Comparison of ENCODE assay signal across 42 mouse cellular contexts in genomic region chr1:166168017-166168416, GRCm38 (mm10). TPM values are rescaled to one million over a fixed set of nuclear protein-coding genes. Genes with fewer than 3 reads are reported as not detected.
"Had no signal": no experiment of that assay in that cellular context is flagged by ENCODE, and none has a peak within 500 bp of the region (broad histone marks: within the 10 kb centered on the region; RNA-seq: fewer than 3 reads in every experiment).

No protein-coding gene starts in this region.

- H3K4me2 ChIP-seq: heart, embryonic 11.5 days; heart, embryonic 12.5 days; heart, embryonic 13.5 days; heart, embryonic 15.5 days; hindbrain, embryonic 12.5 days; hindbrain, embryonic 13.5 days; hindbrain, embryonic 14.5 days; hindbrain, embryonic 15.5 days; intestine, embryonic 15.5 days; kidney, embryonic 15.5 days had no signal

- H3K36me3 ChIP-seq: heart, embryonic 10.5 days; heart, embryonic 12.5 days; heart, embryonic 13.5 days; heart, embryonic 15.5 days; hindbrain, embryonic 10.5 days; hindbrain, embryonic 12.5 days; hindbrain, embryonic 13.5 days; hindbrain, embryonic 15.5 days; intestine, embryonic 15.5 days; kidney, embryonic 15.5 days had no signal

- ATAC-seq: hindbrain, embryonic 16.5 days; hindbrain, postnatal 0 days; inflammation-experienced regulatory T-cells, adult 6 months; intestine, embryonic 15.5 days; intestine, embryonic 16.5 days; intestine, postnatal 0 days had no signal

- H3K4me1 ChIP-seq: heart, embryonic 10.5 days; heart, embryonic 12.5 days; heart, embryonic 13.5 days; heart, embryonic 15.5 days; hindbrain, embryonic 13.5 days; hindbrain, embryonic 15.5 days; intestine, embryonic 15.5 days; kidney, embryonic 15.5 days had no signal

- H3K9ac ChIP-seq: heart, embryonic 12.5 days; heart, embryonic 13.5 days; heart, embryonic 15.5 days; hindbrain, embryonic 12.5 days; hindbrain, embryonic 13.5 days; hindbrain, embryonic 14.5 days; hindbrain, embryonic 15.5 days; intestine, embryonic 15.5 days; kidney, embryonic 15.5 days had no signal

- H3K27me3 ChIP-seq: hindbrain, embryonic 15.5 days; intestine, embryonic 15.5 days had no signal

- H3K27ac ChIP-seq: heart, embryonic 10.5 days; heart, embryonic 13.5 days; heart, embryonic 15.5 days; hindbrain, embryonic 10.5 days; hindbrain, embryonic 12.5 days; hindbrain, embryonic 13.5 days; hindbrain, embryonic 14.5 days; hindbrain, embryonic 15.5 days; hindbrain, postnatal 0 days; intestine, embryonic 15.5 days; kidney, embryonic 15.5 days; kidney, postnatal 0 days; layer of hippocampus, adult 2 months had no signal

- H3K9me3 ChIP-seq: heart, embryonic 10.5 days; heart, embryonic 12.5 days; heart, embryonic 13.5 days; heart, embryonic 15.5 days; hindbrain, embryonic 10.5 days; hindbrain, embryonic 12.5 days; hindbrain, embryonic 13.5 days; hindbrain, embryonic 15.5 days; intestine, embryonic 15.5 days; kidney, embryonic 15.5 days had no signal

- DNase-seq: heart, postnatal 10 days; heart, postnatal 14 days; heart, postnatal 36 days; heart, postnatal 4 days; kidney, adult 11 months; kidney, adult 18-20 months; kidney, adult 2 months; kidney, adult 8-10 months; kidney, adult 9 months; kidney, postnatal 10 days; kidney, postnatal 14 days; kidney, postnatal 25 days; kidney, postnatal 36 days; kidney, postnatal 4 days; layer of hippocampus, adult 9-11 months; layer of hippocampus, postnatal 36 days had no signal

- H3K4me3 ChIP-seq: heart, embryonic 10.5 days; heart, embryonic 12.5 days; heart, embryonic 13.5 days; heart, embryonic 15.5 days; hindbrain, embryonic 10.5 days; hindbrain, embryonic 12.5 days; hindbrain, embryonic 13.5 days; hindbrain, embryonic 15.5 days; intestine, embryonic 15.5 days; kidney, embryonic 15.5 days; layer of hippocampus, adult 2 months had no signal

RNA-seq across cellular contexts. Expression of gene Gpa33, which starts 38.0 kb away (rescaled TPM):
- total RNA-seq: heart, postnatal 10 days; heart, postnatal 14 days; heart, postnatal 25 days; heart, postnatal 36 days; heart, postnatal 4 days; hematopoietic stem cell, adult 5-6 weeks; hindbrain, postnatal 0 days; layer of hippocampus, adult 18-20 months; layer of hippocampus, adult 2 months; layer of hippocampus, postnatal 10 days; layer of hippocampus, postnatal 14 days; layer of hippocampus, postnatal 25 days; layer of hippocampus, postnatal 36 days; left cerebral cortex, adult 18-20 months had no signal
- polyA plus RNA-seq: heart, embryonic 11.5 days; heart, embryonic 13.5 days; heart, embryonic 15.5 days; hindbrain, embryonic 14.5 days; hindbrain, embryonic 15.5 days; hindbrain, embryonic 16.5 days; inflammation-experienced regulatory T-cells, adult 6 months had no signal

RNA-seq across cellular contexts. Expression of gene Dusp27, which starts 40.3 kb away (rescaled TPM):
- total RNA-seq: hematopoietic stem cell, adult 5-6 weeks; layer of hippocampus, adult 2 months; layer of hippocampus, postnatal 36 days had no signal
- polyA plus RNA-seq: inflammation-experienced regulatory T-cells, adult 6 months had no signal
